Mouse (Mus musculus): Measurements from ENCODE around the gene Rnf183.

DNA sequence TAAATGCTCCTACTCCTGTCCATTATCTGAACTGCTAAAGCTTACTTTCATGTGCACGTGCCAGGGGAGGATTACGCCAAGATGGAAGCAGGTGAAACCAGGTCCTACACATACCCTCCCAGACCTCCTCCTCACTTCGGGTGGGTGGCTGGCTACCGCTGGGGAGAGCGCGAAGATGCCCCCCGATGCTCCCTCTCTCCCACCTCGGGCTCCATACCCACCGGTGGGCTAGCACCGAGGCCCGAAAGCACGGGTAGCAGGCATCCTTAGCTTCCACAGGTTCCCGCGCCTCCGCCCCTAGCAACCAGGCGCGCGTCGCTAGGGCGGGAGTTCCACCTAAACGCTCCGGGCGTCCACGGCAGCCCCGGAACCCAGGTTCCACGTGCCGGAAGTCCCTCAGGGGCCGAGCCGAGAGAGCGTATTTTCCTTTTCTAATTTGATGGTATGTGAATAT is 35.6 kb upstream of the Rnf183 start, which contains the start of gene Wdr31:
- no peak for TF ChIP-seq ETS1 (IDR thresholded peaks at IDR 0.05; ENCODE audit: low read depth, low read length)
- no peak for TF ChIP-seq ZNF384 (IDR thresholded peaks at IDR 0.05; ENCODE audit: low read depth, low read length)
- TF ChIP-seq EP300 (IDR thresholded peaks at IDR 0.05; ENCODE audit: low read depth in 1 of 2, low read length in 2 of 2), result no peak
